Mouse (Mus musculus): ENCODE data around the gene Ryr2.
"Not testable (repeated sequence)": the region's sequence is repeated elsewhere in the genome, so short reads cannot be mapped to it uniquely, and the experiment has no call there.

The Ryr2 gene

DNA sequence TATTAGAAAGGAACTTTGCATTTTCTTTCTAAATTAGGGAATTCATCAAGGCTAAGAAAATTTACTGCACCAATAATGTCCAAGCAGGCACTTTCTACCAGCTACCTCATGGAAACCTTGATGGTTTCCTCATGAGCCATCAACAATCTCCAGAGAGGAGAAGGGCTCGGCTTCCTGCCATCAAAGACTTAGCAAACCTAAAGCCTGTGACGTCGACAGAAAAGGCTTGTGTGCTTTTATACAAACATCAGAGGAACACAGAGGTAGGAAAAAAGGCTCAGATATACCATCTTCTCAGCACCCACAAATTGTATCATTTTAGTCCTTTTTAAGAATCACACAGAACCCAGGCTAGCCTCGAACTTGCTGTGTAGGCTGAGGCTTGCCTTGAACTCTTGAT lies 148.5 kb downstream of the Ryr2 start:
- no peak for DNase-seq (ENCODE audit: extremely low read depth, low read depth, low spot score)

DNA sequence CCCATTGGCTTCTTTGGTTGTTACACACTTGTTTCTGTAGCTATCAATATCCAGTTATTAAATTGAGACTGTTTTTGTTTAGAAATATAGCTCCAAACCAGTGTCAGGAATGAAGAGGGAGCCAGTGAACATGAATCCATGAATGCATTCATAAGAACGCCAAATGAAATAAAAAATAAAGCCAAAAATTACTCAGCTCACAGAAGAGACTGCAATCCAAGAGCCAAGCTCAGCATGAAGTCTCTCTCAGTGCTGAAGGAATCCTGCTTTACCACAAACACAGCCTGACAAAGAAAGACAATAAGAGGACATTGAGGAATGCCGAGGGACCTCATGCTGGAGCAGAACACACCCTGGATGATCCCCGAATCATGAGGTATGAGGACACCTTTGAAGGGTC lies 154.8 kb downstream of the Ryr2 start:
- DNase-seq (ENCODE audit: extremely low read depth, low read depth, low spot score), result no peak

DNA sequence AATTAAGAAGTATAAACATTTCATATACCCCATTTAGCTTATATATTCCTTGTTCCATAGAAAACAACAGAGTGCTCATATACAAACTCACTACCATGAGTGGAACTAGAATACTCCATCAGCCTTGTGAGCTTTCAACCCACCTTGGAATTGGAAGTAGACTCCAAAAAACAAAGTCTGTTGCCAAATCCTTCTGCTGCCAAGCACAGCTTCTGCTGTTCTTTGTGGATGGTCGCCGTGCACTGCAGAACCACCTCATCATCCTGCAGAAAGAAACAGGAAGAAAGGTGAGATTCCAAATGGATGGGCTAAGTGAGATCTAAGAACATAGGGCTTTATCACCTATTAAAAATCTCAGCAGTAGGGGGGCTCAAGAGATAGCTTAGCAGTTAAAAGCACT lies 161.0 kb downstream of the Ryr2 start:
- DNase-seq (ENCODE audit: extremely low read depth, low read depth, low spot score), result no peak

DNA sequence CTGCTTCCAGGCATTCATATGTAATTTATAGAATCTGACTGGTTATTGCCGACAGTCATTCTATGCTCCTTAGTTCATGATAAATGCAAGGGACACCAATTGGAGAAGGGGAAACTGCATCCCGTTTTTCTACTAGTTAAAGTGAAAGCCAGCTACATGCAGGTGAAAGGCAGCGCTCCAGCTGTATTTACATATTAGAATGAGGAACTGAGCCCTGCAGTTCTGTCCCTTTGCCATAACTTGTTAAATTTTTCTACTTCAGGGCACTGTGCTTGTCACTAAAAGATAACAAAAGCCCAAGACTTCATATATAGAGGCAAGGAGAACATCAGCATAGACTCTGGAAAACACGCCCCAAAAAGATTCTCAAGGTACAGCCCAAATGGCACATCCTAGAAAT lies 165.0 kb downstream of the Ryr2 start:
- no peak for DNase-seq (ENCODE audit: extremely low read depth, low read depth, low spot score)

DNA sequence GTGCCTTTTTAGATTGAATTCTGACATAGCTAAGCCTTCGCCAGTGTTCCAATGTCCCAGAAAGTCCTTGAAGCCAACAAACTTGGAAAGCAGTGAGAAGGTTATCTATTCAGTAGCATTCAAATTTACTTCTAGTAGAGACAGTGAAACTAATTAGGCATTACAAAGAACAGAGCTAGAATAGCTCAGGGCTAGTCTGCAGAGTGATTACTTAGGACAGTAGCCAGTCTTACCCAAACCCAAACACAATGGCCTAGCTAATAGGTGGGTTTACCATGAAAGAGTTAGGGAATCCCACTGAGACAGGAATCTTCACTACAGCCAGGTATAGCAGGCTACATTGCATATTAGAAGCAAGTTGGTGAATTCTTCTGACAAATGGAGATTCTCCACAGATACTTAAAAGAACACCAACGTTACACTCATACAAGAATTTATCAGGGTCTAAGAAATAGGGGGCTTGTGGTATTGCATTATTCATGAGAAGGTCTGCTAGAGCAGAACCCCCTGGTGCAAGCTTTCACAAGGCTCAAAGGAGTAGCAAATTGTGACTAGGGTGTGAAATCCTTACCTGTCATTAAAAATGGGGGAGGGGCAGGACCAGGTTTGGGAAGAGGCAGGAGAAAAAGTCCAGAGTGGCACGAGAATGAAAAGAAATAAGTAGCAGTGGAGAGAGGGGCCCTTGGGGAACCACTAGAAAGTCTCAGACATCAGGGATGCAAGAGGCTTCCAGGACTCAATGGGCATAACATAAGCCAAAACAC lies 172.3 kb downstream of the Ryr2 start:
- DNase-seq (ENCODE audit: extremely low read depth, low read depth, low spot score), result not testable (repeated sequence)

DNA sequence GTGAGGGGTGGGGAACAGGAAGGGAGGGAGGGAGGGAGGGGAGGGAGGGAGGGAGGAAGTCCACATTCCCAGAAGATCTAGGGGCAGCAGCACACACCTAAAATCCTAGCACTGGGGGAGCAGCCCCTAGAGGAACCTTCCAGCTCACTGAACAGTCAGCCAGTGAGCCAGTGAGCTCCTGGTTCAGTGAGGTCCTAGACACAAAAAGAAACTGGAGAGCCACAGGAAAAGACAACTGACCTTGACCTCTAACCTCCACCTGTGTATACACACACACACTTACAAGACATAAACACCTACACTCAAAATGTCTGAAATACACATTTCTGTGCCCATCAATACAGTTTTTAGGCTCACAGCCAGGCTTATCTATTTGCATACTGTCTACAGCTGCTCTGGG lies 173.4 kb downstream of the Ryr2 start:
- DNase-seq (ENCODE audit: extremely low read depth, low read depth, low spot score), result no peak

DNA sequence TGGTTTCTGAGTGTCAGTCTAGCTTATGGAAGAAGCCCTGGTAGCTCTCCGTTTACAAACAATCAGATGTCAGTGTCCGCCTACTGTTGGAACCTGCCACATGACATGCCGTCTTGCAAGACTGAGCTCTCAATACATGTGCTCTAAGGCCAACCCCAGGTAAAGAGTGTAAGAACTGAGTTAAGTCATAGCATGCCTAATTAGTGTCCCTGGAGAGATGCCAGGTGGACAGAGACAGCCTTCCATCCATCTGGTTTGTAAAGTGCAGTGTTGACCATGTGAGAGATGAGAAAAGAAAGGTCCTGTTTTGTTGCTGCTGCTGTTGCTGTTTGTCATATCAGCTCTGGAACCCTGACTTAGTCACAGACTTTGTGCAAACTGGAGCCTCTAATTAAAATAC lies 178.0 kb downstream of the Ryr2 start:
- DNase-seq (ENCODE audit: extremely low read depth, low read depth, low spot score), result no peak

DNA sequence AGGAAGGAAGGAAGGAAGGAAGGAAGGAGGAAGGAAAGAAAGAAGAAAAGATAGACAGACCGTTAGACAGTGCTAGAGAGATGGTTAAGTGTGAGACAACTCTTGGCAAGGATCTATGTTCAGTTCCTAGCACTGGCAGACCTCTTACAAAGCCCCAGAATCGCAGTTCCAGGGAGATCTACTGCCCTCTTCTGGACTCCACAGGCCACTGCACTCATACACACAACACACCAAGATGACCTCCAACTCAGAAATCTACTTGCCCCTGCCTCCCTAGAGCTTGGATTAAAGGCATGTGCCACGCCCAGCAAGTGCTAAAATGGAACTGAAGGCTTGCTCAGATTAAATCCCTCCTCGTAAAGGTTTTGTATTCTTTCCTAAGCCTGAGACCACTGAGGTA lies 179.0 kb downstream of the Ryr2 start:
- no peak for DNase-seq (ENCODE audit: extremely low read depth, low read depth, low spot score)

DNA sequence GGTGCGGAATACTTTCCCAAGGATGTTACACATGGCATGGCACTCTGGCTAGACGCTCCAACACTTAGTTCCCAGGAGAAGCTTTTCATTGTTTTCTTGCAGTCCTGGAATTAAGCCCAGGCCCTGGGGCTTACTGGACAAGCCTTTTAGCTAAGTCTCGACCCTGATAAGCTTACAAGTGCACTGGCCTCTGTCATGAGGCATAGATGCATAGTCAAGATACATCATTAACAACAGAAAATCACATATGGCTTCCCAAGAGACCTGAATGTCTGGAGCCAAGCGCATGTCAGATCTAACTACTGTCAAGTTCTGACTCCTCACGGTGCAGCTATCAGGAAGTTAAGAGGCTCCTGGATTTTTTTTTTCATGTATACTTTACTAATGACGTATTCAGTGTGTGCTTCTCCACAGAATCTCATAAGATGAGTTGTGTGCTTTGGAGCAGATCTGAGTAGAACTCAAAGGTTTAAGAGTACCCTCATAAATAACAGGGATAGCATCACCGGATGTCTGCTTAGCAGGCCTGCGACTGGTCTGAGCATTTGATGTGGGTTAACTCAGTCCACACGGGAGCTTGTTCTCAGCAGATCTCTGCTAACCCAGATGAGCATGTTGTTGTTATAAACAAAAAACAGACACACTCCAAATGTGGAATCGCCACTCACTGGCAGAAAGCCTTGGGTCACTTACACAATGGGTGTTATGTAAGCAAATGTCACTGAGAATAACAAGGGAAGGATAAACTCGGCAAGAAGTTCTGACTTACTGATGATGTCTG lies 179.8 kb downstream of the Ryr2 start:
- DNase-seq (ENCODE audit: extremely low read depth, low read depth, low spot score), result no peak

DNA sequence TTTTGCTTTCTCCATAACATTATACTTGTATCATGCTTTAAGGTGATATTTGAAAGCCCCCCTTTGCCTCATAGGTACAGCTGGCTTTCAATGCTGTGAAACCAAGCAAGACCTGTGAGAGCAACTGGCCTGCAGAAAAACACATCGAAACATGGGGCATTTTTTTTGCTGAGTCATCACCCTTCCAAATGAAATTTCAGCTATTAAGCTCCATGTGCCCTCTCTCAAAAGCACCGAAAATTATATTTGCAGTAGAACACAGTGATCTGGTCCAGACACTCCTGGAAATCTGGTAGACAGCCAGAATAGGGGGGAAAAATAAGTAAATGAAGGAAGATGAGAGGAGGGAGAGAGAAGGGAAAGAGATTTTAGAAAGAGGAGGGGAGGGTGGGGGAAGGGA lies 180.5 kb downstream of the Ryr2 start:
- no peak for DNase-seq (ENCODE audit: extremely low read depth, low read depth, low spot score)

DNA sequence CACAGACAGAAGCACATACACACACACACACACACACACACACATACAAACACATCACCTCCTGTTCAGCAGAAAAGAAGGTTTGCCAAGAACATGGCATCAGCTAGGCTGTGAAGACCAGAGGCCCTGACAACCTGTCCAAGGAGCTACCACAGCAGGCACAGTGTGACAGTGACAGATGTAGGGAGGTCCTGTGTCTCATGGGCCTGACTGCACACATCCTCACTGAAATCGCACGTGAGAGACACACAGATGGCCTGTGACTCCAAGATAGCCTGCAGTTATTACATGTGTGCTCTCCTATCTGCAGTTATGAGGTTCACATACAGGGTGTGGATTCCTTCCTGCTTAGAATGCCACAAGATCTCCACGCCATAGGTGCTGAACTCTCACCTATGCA lies 182.0 kb downstream of the Ryr2 start:
- DNase-seq (ENCODE audit: extremely low read depth, low read depth, low spot score), result no peak

DNA sequence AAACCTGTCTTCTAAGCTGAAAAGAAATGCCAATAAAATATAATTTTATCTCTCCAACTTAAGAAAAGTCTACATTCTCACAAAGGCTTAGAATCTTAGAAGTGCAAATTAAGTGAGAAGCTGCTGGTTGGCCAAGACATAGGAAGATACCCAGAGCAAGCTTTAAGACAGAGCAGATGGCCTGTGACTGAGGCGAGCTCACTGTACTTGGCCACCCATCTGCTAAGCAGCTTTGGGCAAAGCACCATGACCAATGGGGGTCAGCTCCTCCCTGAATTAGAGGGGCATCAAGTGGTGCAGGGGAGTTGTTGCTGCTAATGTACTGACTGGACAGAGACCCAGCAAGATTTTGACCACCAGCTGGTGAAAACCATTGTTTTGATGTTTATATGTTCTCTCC lies 186.2 kb downstream of the Ryr2 start:
- DNase-seq (ENCODE audit: extremely low read depth, low read depth, low spot score), result no peak

DNA sequence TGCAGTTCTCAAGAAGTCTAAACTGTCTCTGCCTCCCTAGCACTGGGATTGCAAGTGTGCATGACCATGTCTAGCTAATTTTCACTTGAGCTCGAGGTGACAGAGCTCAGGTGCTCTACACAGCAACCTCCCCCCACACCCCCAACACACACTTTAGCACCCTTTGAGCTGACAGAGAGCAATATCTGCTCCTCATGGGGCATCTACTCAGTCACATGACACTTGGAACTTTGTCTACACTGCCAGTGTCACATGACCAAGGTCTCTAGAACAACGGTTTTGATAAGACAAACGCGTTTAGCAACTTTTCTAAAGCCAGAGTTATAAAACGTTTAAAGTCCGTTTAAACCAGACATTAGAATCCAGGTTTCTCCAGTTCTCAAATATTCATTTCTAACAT lies 187.3 kb downstream of the Ryr2 start:
- DNase-seq (ENCODE audit: extremely low read depth, low read depth, low spot score), result no peak

DNA sequence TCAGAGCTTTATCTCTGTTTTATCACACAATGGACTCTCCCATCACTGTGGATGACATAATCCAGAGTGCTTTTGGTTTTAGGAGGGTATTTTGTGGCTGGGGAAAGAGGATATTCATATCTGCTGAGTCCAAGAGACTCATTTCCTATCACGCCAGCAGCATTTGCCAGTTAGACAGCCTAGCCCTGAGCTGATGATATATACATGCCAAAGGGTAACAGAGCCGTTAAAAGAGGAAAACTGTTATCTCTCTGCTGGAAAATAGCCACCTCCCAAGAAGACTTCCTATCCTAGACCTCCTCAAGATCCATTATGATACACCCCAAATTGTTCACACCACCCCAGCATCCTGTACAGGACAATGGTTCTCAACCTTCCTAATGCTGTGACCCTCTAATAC lies 191.1 kb downstream of the Ryr2 start:
- no peak for DNase-seq (ENCODE audit: extremely low read depth, low read depth, low spot score)

DNA sequence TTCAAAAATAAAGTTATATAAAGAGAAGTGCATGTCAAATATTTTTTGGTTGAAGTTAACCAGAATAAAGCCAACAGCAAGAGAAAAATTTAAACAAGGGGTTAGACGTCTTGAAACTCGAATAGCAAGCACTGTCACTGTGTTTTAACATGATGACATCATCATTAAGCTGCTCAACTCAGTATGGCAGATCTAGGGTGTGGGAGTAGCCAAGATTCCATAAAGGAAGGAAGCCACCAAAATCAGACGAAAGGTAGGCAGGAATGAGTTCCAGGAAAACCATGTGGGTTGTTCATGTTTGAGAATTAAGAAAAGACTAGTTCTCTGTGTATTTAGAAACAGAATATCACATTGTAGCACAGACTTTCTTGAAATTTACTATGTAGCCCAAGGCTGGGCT lies 192.1 kb downstream of the Ryr2 start:
- DNase-seq (ENCODE audit: extremely low read depth, low read depth, low spot score), result no peak

DNA sequence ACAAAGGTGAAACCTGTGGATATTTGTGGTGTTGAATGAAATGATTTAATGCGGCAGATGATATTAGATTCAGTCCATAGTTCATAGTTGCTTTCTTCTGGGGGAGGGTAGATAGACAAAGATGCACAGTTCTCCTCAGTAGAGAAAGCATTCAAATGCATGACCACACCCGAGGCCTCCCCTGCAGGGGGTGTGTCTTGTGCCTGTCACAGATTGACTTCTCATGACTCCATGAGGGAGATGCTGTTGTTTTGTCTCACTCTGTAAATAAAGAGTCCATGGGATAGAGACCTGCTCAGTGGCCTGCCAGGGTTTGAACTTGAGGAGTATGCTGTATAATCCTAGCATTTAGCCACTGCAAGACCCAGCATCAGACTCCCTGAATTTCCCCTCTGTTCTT lies 194.5 kb downstream of the Ryr2 start:
- DNase-seq (ENCODE audit: extremely low read depth, low read depth, low spot score), result no peak

DNA sequence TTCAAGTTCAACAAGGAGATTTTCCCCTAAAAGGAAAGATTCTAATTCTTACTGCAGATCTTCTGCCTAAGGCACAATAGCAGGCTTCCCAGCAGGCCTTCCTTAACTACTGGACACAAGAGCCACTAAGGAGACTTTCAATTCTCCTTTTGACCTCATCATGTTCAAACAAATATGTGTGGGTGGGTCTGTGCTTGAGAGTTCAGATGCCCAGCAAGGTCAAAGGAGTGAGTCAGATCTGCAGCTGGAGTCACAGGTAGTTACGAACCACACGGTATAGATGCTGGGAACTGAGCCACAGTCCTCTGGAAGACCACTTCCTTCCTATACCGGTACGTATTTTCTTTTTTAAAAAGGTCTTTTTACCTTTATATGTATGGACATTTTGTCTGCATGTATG lies 198.6 kb downstream of the Ryr2 start:
- DNase-seq (ENCODE audit: extremely low read depth, low read depth, low spot score), result no peak

DNA sequence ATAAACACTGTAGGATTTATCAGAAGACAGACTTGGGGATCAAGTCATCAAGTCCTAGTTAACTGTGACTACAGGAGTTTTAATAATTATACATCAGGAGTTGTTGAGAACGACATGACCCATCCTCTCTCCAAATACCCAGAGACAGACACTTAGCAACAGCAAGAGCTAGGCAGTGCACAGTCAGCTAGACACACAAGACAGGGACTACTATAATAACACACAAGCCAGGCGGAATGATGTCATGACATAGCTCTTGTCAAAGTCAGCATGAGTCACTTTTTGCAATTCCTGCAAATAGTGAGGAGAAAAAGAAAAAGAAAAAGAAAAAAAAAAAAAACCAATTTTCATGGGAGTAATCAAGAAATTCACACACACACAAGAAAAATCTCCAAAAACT lies 201.6 kb downstream of the Ryr2 start:
- no peak for DNase-seq (ENCODE audit: extremely low read depth, low read depth, low spot score)

DNA sequence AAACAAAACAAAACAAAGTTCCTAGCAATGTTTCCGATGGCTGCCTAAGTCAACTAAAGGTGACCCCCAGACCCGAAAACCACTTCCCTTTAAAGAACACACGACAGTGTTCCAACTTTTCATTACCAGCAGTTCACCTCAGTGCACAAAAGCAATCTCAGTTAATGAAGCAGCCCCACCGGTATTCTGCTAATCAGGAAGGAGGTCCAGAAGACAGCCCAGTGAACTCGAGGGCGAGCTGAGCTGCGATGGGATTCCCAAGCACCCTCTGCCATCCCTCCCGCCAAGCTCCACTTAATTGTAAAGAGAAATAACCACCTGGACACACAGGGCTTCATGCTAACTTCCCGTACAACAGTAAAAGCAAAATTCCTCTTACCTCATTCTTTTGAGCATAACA lies 203.5 kb downstream of the Ryr2 start:
- DNase-seq (ENCODE audit: extremely low read depth, low read depth, low spot score), result no peak

DNA sequence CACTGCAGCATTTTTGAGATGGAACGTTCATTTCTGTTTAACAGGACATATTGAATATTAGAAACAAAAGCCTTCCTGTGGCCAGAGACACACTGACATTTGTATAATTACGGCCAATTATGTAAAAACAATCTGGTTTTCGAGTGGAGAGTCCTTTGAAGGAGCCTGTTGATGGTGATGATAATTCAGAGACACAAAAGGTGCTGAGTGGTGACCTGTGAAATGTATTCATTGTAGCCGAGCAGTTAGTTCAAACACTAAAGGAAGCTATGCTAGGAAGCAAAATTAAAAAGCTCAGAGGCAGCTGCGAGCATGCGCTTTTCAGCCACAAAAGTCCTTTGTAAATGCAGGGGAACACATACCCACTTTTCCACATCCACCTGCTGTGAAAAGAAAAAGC lies 203.9 kb downstream of the Ryr2 start:
- DNase-seq (ENCODE audit: extremely low read depth, low read depth, low spot score), result no peak

DNA sequence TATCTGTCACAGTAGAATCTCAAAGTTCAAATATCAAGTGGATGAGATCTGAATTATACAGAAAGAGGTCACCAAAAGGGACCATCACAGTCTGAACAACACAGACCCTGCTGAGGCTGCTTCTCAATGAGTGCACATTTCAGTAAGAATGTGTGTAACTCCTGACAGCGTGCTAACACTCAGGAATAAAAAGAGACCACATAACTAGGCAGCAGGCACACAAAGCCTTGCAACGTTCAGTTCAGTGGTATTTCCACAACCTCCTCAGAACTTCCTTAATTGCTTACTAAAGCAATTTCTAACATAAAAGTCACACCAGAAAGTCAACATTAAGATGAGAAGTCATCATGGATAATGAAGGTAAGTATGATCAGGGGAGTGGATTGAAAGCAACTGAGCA lies 206.1 kb downstream of the Ryr2 start:
- DNase-seq (ENCODE audit: extremely low read depth, low read depth, low spot score), result no peak

DNA sequence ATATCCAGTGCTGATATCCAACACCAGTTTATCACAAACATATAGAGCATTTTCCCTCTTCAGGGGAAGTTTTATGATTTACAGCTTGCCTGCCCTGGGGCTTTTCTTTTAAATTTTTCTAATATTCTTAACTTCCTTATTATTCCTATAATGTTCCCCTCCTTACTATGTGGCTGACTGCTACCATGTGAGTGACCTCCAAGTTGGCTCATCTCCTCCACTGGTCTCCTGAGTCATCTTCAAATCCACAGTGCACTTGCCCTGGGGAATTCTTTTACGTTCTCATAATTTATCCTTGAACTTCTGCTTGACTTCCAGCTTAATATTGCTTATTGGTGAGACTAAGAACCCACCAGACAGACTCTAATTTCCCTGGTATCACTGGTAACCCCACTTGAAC lies 211.1 kb downstream of the Ryr2 start:
- no peak for DNase-seq (ENCODE audit: extremely low read depth, low read depth, low spot score)

DNA sequence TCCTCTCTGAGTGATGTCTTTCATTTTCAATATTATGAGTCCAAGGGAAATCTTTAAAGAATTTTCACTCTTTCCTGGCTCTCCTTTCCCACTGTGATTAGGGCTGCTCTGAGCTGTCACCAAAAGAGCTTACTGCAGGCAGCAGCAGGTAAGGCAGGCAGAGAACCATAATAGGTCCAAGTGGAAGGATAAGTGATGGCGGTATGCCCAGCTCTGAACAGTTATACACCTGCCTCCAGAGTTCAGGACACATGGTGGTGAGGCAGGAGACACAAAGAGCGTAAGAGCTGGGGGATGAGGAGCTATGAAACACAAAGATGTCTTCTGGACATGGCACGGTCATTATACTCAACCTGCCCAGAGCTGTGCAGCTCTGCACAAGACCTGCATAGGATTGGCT lies 215.0 kb downstream of the Ryr2 start:
- DNase-seq (ENCODE audit: extremely low read depth, low read depth, low spot score), result no peak

Data from fat pad, adult 2 months (tissue).